Mouse (Mus musculus) liver, embryonic 14.5 days (tissue): ENCODE measurements around the gene Mpp3.

Experiments used
- CTCF ChIP-seq: IDR thresholded peaks from 2 replicates; pipeline ENCODE4 v1.5.1; 2016; ENCODE audit warnings: antibody characterized with exemption, low read depth, control low read depth
- EP300 ChIP-seq: IDR thresholded peaks from 2 replicates; pipeline ENCODE4 v1.6.1; 2016; ENCODE audit warnings: antibody characterized with exemption, low read depth

DNA sequence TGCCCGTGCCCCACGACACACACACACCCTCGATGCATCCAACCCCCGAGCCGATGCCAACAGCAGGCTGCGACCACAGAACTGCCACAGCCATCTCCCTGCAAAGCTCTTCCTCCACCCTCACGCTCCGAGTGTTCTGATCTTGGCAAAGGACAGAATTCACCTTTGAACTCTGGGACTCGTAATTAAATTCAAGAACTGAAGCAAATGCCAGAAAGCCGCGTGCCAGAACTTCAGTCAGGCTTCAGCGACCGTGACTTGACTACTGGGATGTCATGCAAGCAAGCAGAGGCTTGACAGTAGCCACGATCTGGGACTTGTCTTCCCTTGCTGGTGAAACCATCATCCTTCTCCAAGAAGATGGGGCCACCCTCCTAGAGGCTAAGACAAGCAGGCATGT, 45.5 kb upstream of the Mpp3 start:
- no peak for TF ChIP-seq CTCF
- no peak for TF ChIP-seq EP300
